Mouse (Mus musculus) midbrain, embryonic 11.5 days (tissue): ENCODE data around the gene Jazf1. TPM values are rescaled to one million over a fixed set of nuclear protein-coding genes. Genes with fewer than 3 reads are reported as not detected.

Source experiments
- ATAC-seq: fragments of 200-750 bp; cut with Nextera tagmentation; 2 replicates; pipeline ENCODE4 v1.8.0; 2017; ENCODE audit warnings: moderate TSS enrichment, moderate library complexity; ENCODE audit not compliant: low FRiP score
- DNase-seq: peaks from one replicate; pipeline ENCODE4 v3.0.0; 2015; ENCODE audit warnings: low spot score; ENCODE audit errors: missing footprints
- H3K27ac ChIP-seq: fragments of 300-500 bp; sonication (generic); 2 replicates; pipeline ENCODE4 v1.5.1; 2014; ENCODE audit warnings: low read depth, low read length
- H3K27me3 ChIP-seq: fragments of 300-500 bp; sonication (generic); 2 replicates; pipeline ENCODE4 v1.6.1; 2014; ENCODE audit warnings: mild to moderate bottlenecking, low read length, moderate library complexity, mixed read lengths; ENCODE audit not compliant: control insufficient read depth, insufficient read depth
- H3K36me3 ChIP-seq: fragments of 300-500 bp; sonication (generic); 2 replicates; pipeline ENCODE4 v1.6.1; 2014; ENCODE audit warnings: mild to moderate bottlenecking, low read length, moderate library complexity, mixed read lengths; ENCODE audit not compliant: control insufficient read depth, insufficient read depth
- H3K4me1 ChIP-seq: fragments of 300-500 bp; sonication (generic); 2 replicates; pipeline ENCODE4 v1.6.1; 2014; ENCODE audit warnings: low read length; ENCODE audit not compliant: control insufficient read depth, insufficient read depth
- H3K4me2 ChIP-seq: fragments of 300-500 bp; sonication (generic); 2 replicates; pipeline ENCODE4 v1.6.1; 2014; ENCODE audit warnings: mild to moderate bottlenecking, moderate library complexity
- H3K4me3 ChIP-seq: fragments of 300-500 bp; sonication (generic); 2 replicates; pipeline ENCODE4 v1.5.1; 2014; ENCODE audit warnings: low read depth, low read length
- H3K9ac ChIP-seq: fragments of 300-500 bp; sonication (generic); 2 replicates; pipeline ENCODE4 v1.6.1; 2014; ENCODE audit warnings: low read length
- H3K9me3 ChIP-seq: fragments of 300-500 bp; sonication (generic); 2 replicates; pipeline ENCODE4 v1.6.1; 2016; ENCODE audit warnings: low read length; ENCODE audit not compliant: control insufficient read depth
- WGBS: fragments of 180-500 bp; shearing (Covaris S2); extraction: QIAGEN DNeasy Blood & Tissue Kit; methylation state at CpG from one replicate; pipeline ENCODE4 v1.1.7; 2014; 5-methylcytosine and 5-hydroxymethylcytosine counted together
- polyA plus RNA-seq: library from polyadenylated mRNA; unstranded; fragments of >200 nt; fragmentation: Nextera tagmentation; extraction: Ambion mirVana; gene quantifications from 2 replicates; pipeline ENCODE4 v1.2.1, GENCODE M21; 2014

The Jazf1 gene
- polyA plus RNA-seq, 1 experiment from 2014 or later = 7.1 TPM

DNA sequence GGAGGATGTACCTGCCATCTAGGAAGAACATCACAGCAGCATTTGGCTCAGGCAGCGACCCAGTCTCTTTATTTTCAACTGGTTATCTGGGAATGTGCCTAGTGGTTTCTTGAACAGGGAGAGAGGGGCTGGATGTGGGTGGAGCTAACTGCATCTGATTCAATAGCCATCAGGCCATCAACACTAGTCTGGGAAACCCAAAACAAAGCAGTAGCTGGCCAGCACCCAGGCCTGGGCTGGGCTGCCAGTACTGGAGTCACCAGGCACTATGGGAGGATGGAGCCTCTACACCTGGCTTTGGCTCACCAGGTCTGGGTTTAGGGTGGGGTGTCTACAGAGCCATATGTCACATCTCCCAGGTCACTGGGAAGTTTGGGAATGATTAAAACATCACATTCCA is 271.7 kb downstream of the Jazf1 start:
- Histone ChIP-seq H3K4me2 (no peak overlapping the region), H3K4me3 (no peak overlapping the region), H3K36me3 (no peaks in the 10 kb centered on the region), H3K9ac (no peak overlapping the region), H3K27me3 (no peaks in the 10 kb centered on the region), H3K4me1 (no peaks in the 10 kb centered on the region), H3K9me3 (no peaks in the 10 kb centered on the region), H3K27ac (no peak overlapping the region)
- no peak for ATAC-seq
- no peak for DNase-seq
- WGBS = 83% methylated on average over 1 of the region's 1 CpGs

DNA sequence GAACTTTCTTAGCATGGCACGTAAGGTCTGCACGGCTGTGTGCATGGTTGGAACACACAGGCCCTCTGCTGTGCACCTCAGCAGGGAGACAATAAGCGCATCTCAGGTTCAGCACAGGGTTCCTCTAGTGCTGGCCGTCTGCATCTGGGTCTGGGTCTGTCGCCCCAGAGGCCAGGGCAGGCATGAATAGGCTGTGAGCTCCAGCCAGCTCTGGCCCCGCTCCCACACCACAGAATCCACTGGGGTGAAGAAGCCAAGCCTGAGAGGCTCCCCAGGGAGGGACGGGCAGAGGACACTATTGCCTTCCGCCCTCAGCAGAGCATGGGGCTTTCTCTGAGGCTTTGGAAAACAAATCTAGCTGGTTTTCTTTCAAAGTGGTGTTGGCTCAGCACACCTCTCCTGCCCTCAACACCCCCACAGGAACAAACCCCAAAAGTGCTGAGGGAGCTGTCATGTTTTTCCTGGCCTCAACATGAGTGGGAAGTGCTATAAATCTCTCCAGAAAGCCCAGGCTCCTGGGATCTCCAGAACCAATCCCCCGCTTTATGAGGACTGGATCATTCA is 272.3 kb downstream of the Jazf1 start:
- DNase-seq = no peak
- Histone ChIP-seq H3K36me3 (no peaks in the 10 kb centered on the region), H3K4me1 (no peaks in the 10 kb centered on the region), H3K4me3 (no peak overlapping the region), H3K4me2 (no peak overlapping the region), H3K9ac (no peak overlapping the region), H3K9me3 (no peaks in the 10 kb centered on the region), H3K27me3 (no peaks in the 10 kb centered on the region), H3K27ac (no peak overlapping the region)
- 59% methylated on average over 9 of the region's 9 CpGs for WGBS
- ATAC-seq = no peak

DNA sequence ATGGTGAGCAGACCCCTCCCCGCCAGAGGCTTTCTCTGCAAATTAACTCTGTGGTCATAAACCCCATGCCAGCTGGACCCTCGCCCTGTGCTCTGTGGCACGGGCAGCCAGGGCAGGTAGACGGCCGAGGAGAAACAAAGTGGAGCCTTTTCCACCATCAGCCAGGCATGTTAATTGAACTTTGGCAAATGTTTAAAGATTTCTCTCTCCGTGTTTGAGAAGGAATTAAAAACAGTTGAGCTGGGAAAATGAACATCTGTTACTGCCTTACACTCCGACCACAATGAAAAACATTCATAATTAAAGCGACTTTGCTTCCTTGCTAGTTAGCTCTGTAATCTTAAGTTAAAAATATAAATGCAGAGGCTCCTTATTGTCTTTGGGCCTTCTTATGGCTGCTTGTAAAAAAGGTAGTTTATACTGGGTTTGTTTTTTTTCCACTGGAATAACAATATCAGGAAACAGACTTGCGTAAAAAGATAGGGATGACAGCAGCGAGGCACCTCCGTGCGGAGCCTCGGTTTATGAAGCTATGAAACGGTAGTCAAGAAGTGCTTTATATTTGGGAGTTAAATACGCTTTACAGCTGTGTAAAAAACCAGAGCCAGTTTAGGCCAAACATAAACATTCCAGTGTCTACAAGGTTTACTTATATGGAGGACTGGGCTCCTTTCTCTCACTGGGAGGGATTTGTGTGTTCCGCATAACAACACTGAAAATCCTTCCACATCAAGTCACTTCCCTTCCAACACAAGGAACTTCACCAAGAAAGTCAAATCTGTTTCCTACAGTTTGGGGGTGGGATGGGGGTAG is 273.2 kb downstream of the Jazf1 start:
- ATAC-seq (no peak), DNase-seq (no peak)
- no peaks in the 10 kb centered on the region for H3K27me3 ChIP-seq
- H3K4me1 ChIP-seq = no peaks in the 10 kb centered on the region
- H3K9me3 ChIP-seq = no peaks in the 10 kb centered on the region
- no peak overlapping the region for H3K4me2 ChIP-seq
- WGBS = 78% methylated on average over 16 of the region's 16 CpGs
- H3K9ac ChIP-seq = no peak overlapping the region
- H3K36me3 ChIP-seq = no peaks in the 10 kb centered on the region
- no peak overlapping the region for H3K27ac ChIP-seq
- H3K4me3 ChIP-seq = no peak overlapping the region

DNA sequence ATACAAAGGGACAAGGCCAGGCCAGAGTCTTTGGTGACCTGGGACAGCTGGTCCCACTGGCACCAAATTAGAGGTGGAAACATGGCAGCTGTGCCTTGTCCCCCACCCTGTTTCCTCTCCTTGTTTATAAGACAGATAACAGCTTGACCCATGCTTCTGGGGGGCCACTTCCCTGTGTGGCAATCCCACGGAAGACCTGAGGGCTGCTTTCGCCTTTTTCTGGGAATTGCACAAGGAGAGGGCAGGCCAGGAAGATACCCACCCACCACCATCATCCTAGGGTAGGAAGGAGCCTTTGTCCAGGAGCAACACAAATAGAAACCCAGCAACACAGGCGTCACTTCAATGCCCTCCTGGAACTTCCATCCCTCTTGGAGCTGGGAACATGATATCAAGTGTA is 276.0 kb downstream of the Jazf1 start:
- no peaks in the 10 kb centered on the region for H3K9me3 ChIP-seq
- H3K4me1 ChIP-seq = no peaks in the 10 kb centered on the region
- no peak overlapping the region for H3K27ac ChIP-seq
- H3K27me3 ChIP-seq = no peaks in the 10 kb centered on the region
- ATAC-seq = no peak
- no peak for DNase-seq
- H3K9ac ChIP-seq = no peak overlapping the region
- H3K4me2 ChIP-seq = no peak overlapping the region
- no peak overlapping the region for H3K4me3 ChIP-seq
- no peaks in the 10 kb centered on the region for H3K36me3 ChIP-seq
- 76% methylated on average over 3 of the region's 3 CpGs for WGBS

DNA sequence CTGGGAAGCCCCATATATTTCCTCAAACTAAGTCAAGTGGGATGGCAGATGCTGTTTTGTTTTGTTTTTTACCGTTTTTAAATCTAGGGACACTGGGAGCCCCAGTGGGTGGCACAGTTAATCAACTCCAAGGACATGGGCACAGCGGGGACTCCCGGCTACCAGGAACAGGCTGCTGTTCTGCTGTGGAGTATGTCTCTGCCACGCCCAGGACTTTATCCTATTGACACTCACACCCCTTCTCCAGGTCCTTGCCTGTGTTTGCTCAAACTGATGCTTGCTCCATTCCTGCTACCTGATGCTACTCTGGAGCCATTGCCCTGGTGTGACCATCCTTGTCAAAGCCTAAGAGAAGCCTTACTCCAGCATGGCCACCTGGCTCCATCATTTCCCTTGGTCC is 277.6 kb downstream of the Jazf1 start:
- no peak overlapping the region for H3K4me2 ChIP-seq
- DNase-seq = no peak
- H3K27ac ChIP-seq = no peak overlapping the region
- no peaks in the 10 kb centered on the region for H3K36me3 ChIP-seq
- H3K4me3 ChIP-seq = no peak overlapping the region
- WGBS = 75% methylated on average over 4 of the region's 4 CpGs
- no peaks in the 10 kb centered on the region for H3K4me1 ChIP-seq
- H3K9ac ChIP-seq = no peak overlapping the region
- no peaks in the 10 kb centered on the region for H3K9me3 ChIP-seq
- H3K27me3 ChIP-seq = no peaks in the 10 kb centered on the region
- ATAC-seq = no peak

DNA sequence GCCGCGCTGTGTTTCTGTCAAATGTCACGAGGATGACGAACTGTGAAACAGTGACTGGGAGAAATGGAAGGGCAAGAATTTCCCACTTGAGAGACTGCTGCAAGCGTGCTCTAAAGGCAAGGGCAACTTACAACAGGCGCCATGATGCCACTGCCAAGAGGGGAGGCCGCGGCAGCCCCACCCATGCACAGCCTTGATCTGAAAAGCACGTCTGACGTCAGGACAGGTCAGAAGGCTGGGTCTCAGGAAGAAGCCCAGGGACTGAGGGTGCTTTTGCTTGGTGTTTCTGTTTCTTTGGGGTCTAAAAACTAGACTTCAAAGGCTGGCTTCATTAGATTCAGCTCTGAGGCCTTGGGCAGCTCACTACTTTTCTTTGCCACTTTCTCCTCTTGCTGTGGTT is 278.1 kb downstream of the Jazf1 start:
- H3K27me3 ChIP-seq = no peaks in the 10 kb centered on the region
- H3K36me3 ChIP-seq = no peaks in the 10 kb centered on the region
- 89% methylated on average over 10 of the region's 10 CpGs for WGBS
- no peaks in the 10 kb centered on the region for H3K4me1 ChIP-seq
- no peak overlapping the region for H3K27ac ChIP-seq
- no peak overlapping the region for H3K4me2 ChIP-seq
- no peak for ATAC-seq
- no peak overlapping the region for H3K9ac ChIP-seq
- H3K4me3 ChIP-seq = no peak overlapping the region
- no peak for DNase-seq
- no peaks in the 10 kb centered on the region for H3K9me3 ChIP-seq

DNA sequence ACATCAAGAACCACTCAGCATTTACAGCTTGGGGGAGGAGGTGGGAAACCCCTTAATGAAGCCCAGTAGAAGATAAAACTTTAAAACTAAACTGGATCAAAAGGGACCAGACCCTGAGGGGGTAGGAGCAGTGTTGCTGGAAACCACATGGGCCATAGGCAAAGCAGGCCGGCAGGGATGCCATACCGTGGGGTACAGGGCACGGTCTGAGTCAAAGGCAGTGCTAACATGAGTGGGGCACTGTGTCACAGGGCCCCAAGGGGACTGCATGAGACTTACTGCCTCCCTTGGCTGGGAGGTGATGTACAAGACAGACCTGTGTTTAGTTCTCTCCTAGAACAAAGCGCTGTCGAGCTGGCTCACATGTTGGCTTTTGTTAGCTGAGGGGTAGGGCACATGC is 288.9 kb downstream of the Jazf1 start:
- H3K4me1 ChIP-seq = no peaks in the 10 kb centered on the region
- no peak overlapping the region for H3K9ac ChIP-seq
- no peaks in the 10 kb centered on the region for H3K27me3 ChIP-seq
- ATAC-seq (no peak), DNase-seq (no peak)
- no peaks in the 10 kb centered on the region; the same call in 1 of the 2 replicates for H3K36me3 ChIP-seq
- 80% methylated on average over 5 of the region's 5 CpGs for WGBS
- H3K9me3 ChIP-seq = no peaks in the 10 kb centered on the region
- no peak overlapping the region for H3K4me3 ChIP-seq
- no peak overlapping the region for H3K27ac ChIP-seq
- no peak overlapping the region for H3K4me2 ChIP-seq

DNA sequence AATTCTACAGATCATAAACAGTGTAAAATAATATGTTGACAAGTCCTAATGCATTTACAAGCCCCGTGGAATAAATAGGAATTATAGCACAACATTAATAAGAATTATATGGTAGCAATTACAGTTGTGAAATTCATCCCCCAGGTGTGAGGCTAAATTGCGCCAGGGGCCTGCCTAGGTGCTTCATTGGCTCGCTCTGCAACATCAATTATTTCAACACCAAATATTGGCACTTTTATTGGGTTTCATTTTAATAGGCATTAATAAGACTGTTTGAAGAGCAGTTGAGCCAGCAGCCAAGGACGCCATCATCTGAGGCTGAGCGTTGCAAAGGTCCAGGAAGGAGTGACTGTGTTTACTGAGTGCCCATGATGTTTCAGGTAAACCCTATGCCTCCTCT is 289.9 kb downstream of the Jazf1 start:
- Histone ChIP-seq H3K9me3 (no peaks in the 10 kb centered on the region), H3K27ac (no peak overlapping the region), H3K27me3 (no peaks in the 10 kb centered on the region), H3K4me2 (no peak overlapping the region), H3K9ac (no peak overlapping the region), H3K4me1 (no peaks in the 10 kb centered on the region), H3K4me3 (no peak overlapping the region), H3K36me3 (no peaks in the 10 kb centered on the region; the same call in 1 of the 2 replicates)
- whole genome bisulfite sequencing = 92% methylated on average over 5 of the region's 5 CpGs
- ATAC-seq (no peak), DNase-seq (no peak)

DNA sequence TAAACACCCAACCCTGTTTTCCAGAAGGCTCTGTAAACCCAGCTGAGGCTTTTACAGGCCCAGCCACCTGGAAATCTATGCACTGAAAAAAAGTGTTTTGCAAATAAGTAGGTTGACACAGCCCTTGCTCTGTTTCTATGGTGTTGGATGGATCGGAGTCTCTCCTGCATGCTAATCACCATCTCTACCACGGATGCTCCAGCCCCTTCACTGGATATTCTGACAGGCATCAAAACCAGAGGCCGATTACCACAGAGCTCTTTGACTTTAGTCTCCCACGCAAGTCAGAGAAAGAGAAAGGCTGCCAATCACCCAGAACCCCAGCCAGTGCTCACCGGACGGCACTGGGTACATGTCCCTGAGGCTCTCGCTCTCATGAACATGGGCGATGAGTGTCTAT is 291.4 kb downstream of the Jazf1 start:
- no peak overlapping the region for H3K4me3 ChIP-seq
- ATAC-seq = no peak
- no peaks in the 10 kb centered on the region; the same call in 1 of the 2 replicates for H3K36me3 ChIP-seq
- WGBS = 92% methylated on average over 8 of the region's 8 CpGs
- no peak overlapping the region for H3K4me2 ChIP-seq
- DNase-seq = no peak
- no peak overlapping the region for H3K27ac ChIP-seq
- H3K27me3 ChIP-seq = no peaks in the 10 kb centered on the region
- H3K9me3 ChIP-seq = no peaks in the 10 kb centered on the region
- no peak overlapping the region for H3K9ac ChIP-seq
- H3K4me1 ChIP-seq = no peaks in the 10 kb centered on the region
